8 mouse cellular contexts compared by ENCODE assay signal in the genomic region with DNA sequence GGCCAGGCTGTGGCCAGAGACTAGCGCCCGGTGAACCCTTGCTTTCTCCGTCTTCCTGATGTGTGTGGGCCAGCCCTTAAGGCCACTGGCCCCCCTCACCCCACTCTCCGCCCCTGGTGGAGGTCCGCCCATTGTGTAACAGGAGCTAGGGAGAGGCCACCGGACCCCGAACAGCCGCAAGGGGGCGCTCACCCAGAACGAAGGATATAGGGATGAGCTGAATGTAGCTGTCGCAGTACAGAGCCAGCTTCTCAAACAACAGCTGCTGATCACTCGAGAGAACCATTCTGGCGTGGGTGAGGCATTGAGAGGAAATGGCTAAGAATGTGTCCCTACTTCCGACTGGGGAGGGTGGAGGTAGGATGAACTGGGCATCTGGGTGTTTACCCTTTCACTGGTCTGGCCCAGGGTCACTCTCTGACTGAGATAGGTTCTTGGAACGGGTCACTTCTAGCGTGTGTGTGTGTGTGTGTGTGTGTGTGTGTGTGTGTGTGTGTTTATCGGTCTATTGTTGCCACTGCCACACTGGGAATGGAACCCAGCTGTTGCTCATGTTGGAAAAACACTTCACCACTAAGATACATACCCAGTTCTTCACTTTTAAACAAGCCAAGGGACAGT. TPM values are rescaled to one million over a fixed set of nuclear protein-coding genes. Genes with fewer than 3 reads are reported as not detected.
DNase-seq lines count a peak whose midpoint lies in the region; ATAC-seq lines count a peak whose summit lies in the region.

No protein-coding gene starts in this region.

- no peaks in the 10 kb centered on the region for H3K9me3 ChIP-seq in hindbrain, embryonic 12.5 days (replicated peaks)

- DNase-seq in NIH3T3 (ENCODE audit: low read depth), result peak; percentile 79
- DNase-seq in cerebellum, postnatal 14 days, result peak; percentile 84 to 96
- peak; percentile 63 to 75 for DNase-seq in frontal cortex, postnatal 14 days (ENCODE audit: low spot score in 2 of 2)
- peak; percentile 81 to 83 for DNase-seq in layer of hippocampus, postnatal 14 days (ENCODE audit: low spot score in 2 of 2)
- peak; percentile 97 for DNase-seq in lung, postnatal 10 days
- peak; percentile 94 for DNase-seq in ovary, postnatal 14 days (ENCODE audit: low spot score)
- peak; percentile 89 for DNase-seq in thymus, postnatal 14 days

- H3K9ac ChIP-seq in hindbrain, embryonic 12.5 days, result peak overlapping the region; percentile 2

- WGBS in hindbrain, embryonic 12.5 days, result 8% methylated on average over 17 of the region's 17 CpGs

- peak overlapping the region; percentile 24 for H3K4me3 ChIP-seq in hindbrain, embryonic 12.5 days

- peak overlapping the region; percentile 50 for H3K4me2 ChIP-seq in hindbrain, embryonic 12.5 days (replicated peaks)

- peaks cover 6% of the 10 kb centered on the region for H3K4me1 ChIP-seq in hindbrain, embryonic 12.5 days

- peaks cover 4% of the 10 kb centered on the region; the same call in 1 of the 2 replicates for H3K27me3 ChIP-seq in hindbrain, embryonic 12.5 days

- no peak overlapping the region for H3K27ac ChIP-seq in hindbrain, embryonic 12.5 days

- peak; percentile 90 for ATAC-seq in hindbrain, embryonic 12.5 days (ENCODE audit: low FRiP score)

- H3K36me3 ChIP-seq in hindbrain, embryonic 12.5 days, result no peaks in the 10 kb centered on the region

RNA-seq across cellular contexts. Expression of gene Best1, which starts 8.3 kb away (rescaled TPM):
- 0.94 and 1.1 TPM in 2 replicates for polyA plus RNA-seq in hindbrain, embryonic 12.5 days (2016; fragmentation: Nextera tagmentation; extraction: Ambion mirVana)
- 1 to 10 TPM in 1 of 2 experiments, under 1 TPM in 1; 0.97 to 1.1 TPM for total RNA-seq in layer of hippocampus, postnatal 14 days (2021)

RNA-seq across cellular contexts. Expression of gene Rab3il1, which starts 8.3 kb away (rescaled TPM):
- 35.4 and 40.0 TPM in 2 replicates for polyA plus RNA-seq in hindbrain, embryonic 12.5 days (2016; fragmentation: Nextera tagmentation; extraction: Ambion mirVana)
- total RNA-seq in layer of hippocampus, postnatal 14 days (2021), result 10 to 100 TPM in 1 of 2 experiments, 1 to 10 TPM in 1; 8.9 to 12.8 TPM

RNA-seq across cellular contexts. Expression of gene Fth1, which starts 12.7 kb away (rescaled TPM):
- 1,445 and 1,581 TPM in 2 replicates for polyA plus RNA-seq in hindbrain, embryonic 12.5 days (2016; fragmentation: Nextera tagmentation; extraction: Ambion mirVana)
- 1,000 to 10,000 TPM; 2,325 to 2,371 TPM for total RNA-seq in layer of hippocampus, postnatal 14 days (2021)

RNA-seq across cellular contexts. Expression of gene Fads3, which starts 48.2 kb away (rescaled TPM):
- 13.1 and 16.6 TPM in 2 replicates for polyA plus RNA-seq in hindbrain, embryonic 12.5 days (2016; fragmentation: Nextera tagmentation; extraction: Ambion mirVana)
- total RNA-seq in layer of hippocampus, postnatal 14 days (2021), result 10 to 100 TPM; 34.3 to 36.8 TPM
